Comparison of ENCODE assay signal across 27 mouse cellular contexts in the genomic region with DNA sequence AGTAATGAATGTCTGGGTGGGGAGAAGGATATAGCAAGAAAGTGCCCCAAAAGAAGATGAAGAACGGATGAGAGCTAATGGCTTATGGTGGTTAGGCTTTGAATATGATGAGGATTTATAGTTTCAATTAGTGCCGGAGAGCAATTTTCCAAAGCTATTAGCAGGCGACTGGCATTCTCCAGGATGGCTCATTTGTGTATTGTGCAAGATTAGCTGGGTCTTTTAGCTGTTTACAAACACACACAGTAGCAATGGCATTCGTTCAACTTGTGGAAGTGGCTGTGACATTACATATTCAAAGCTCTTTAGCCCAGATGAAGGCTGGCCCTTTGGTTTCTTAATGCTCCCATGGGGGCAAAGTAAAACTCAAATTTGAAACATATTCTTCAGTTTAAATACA. TPM values are rescaled to one million over a fixed set of nuclear protein-coding genes. Genes with fewer than 3 reads are reported as not detected.
A peak's percentile ranks its signal among the peaks of the same experiment; 100 is the strongest.
DNase-seq lines count a peak whose midpoint lies in the region; ATAC-seq and TF ChIP-seq lines count a peak whose summit lies in the region.
"Had no signal": no experiment of that assay in that cellular context is flagged by ENCODE, and none has a peak within 500 bp of the region (broad histone marks: within the 10 kb centered on the region; RNA-seq: fewer than 3 reads in every experiment).

No protein-coding gene starts in this region.

- no peak for TF ChIP-seq CTCF in kidney, adult 2 months (conservative IDR thresholded peaks at IDR 0.05; ENCODE audit: insufficient read depth, insufficient read length, low read depth, low read length)
- TF ChIP-seq CTCF in brain, embryonic 14.5 days (IDR thresholded peaks at IDR 0.05; ENCODE audit: borderline replicate concordance, extremely low read depth, insufficient read depth, insufficient read length): no peak

- no peaks in the 10 kb centered on the region for H3K27me3 ChIP-seq in kidney, adult 2 months (replicated peaks; ENCODE audit: control insufficient read depth, insufficient read depth, low read length)
- H3K27me3 ChIP-seq: CH12.LX; embryonic facial prominence, embryonic 12.5 days; forebrain, embryonic 15.5 days; heart, embryonic 15.5 days had no signal

- WGBS in kidney, adult 2 months: 74% methylated on average over 4 of the region's 4 CpGs

- no peaks in the 10 kb centered on the region for H3K4me1 ChIP-seq in kidney, adult 2 months (ENCODE audit: control insufficient read depth, insufficient read depth, low read length)
- H3K4me1 ChIP-seq: embryonic facial prominence, embryonic 12.5 days; forebrain, embryonic 15.5 days; heart, embryonic 15.5 days had no signal

- DNase-seq in heart, adult 11 months: peak; percentile 35
- no peak for DNase-seq in heart, adult 18-20 months
- DNase-seq in kidney, adult 2 months: peak; percentile 3
- DNase-seq in kidney, postnatal 14 days: no peak
- peak; percentile 14 for DNase-seq in brain, embryonic 14.5 days (ENCODE audit: low read depth)
- DNase-seq in lung, postnatal 36 days: no peak
- DNase-seq: adrenal gland, adult 8-10 months; cerebellum, adult 11-12 months; cerebellum, adult 9-10 months; cerebellum, postnatal 25 days; gastrocnemius, postnatal 36 days; heart, adult 2 months; heart, postnatal 14 days had no signal

- TF ChIP-seq POLR2A in kidney, adult 2 months (IDR thresholded peaks at IDR 0.05; ENCODE audit: low read depth, low read length): no peak
- no peak for TF ChIP-seq POLR2A in brain, embryonic 14.5 days (IDR thresholded peaks at IDR 0.05; ENCODE audit: borderline replicate concordance, extremely low read depth, insufficient read depth, insufficient read length, poor library complexity, severe bottlenecking)

- no peaks in the 10 kb centered on the region for H3K36me3 ChIP-seq in kidney, adult 2 months (ENCODE audit: control insufficient read depth, insufficient read depth, low read length)
- H3K36me3 ChIP-seq: embryonic facial prominence, embryonic 12.5 days; forebrain, embryonic 15.5 days; heart, embryonic 15.5 days had no signal

- H3K4me3 ChIP-seq in kidney, adult 2 months (ENCODE audit: insufficient read depth, low read depth, low read length): no peak overlapping the region
- H3K4me3 ChIP-seq: embryonic facial prominence, embryonic 12.5 days; forebrain, embryonic 15.5 days; heart, adult 2 months; heart, embryonic 15.5 days had no signal

- no peak overlapping the region for H3K27ac ChIP-seq in kidney, adult 2 months (ENCODE audit: insufficient read depth, low read depth, low read length)
- H3K27ac ChIP-seq: embryonic facial prominence, embryonic 12.5 days; forebrain, embryonic 15.5 days; heart, adult 2 months; heart, embryonic 15.5 days had no signal

- ATAC-seq in CD4-positive, CD25-positive, alpha-beta regulatory T cell, adult 4 months: no peak
- ATAC-seq: activated CD4-positive, CD25-positive, alpha-beta regulatory T cell, adult 4 months; forebrain, embryonic 15.5 days; Patski had no signal

RNA-seq across cellular contexts. Expression of a gene that starts 56.4 kb away (rescaled TPM):
- not detected for total RNA-seq in heart, adult 18-20 months (2021)
- not detected in 2 replicates for polyA plus RNA-seq in kidney, adult 2 months (2012; rRNA removed)
- polyA plus RNA-seq in brain, embryonic 14.5 days (2012; rRNA removed): not detected in 2 replicates
- not detected for polyA plus RNA-seq in CD4-positive, CD25-positive, alpha-beta regulatory T cell, adult 4 months (2017; shearing (Covaris generic))
- total RNA-seq: adrenal gland, adult 8-10 months; adrenal gland, postnatal 4 days; CH12.LX; gastrocnemius, adult 8-10 months; gastrocnemius, postnatal 36 days; heart, adult 2 months; heart, postnatal 14 days; hematopoietic stem cell, adult 5-6 weeks had no signal
- polyA plus RNA-seq: activated CD4-positive, CD25-positive, alpha-beta regulatory T cell, adult 4 months; C2C12; cortical plate, adult 2 months; embryonic facial prominence, embryonic 12.5 days; forebrain, embryonic 11.5 days; forebrain, embryonic 15.5 days; heart, adult 2 months; heart, embryonic 11.5 days; heart, embryonic 15.5 days; Patski had no signal

Comparison
In these comparisons a context has a peak if more than half of its experiments do, and no peak if none do; other contexts are left out.
1. DNase-seq: peak in heart, adult 11 months (single experiment), kidney, adult 2 months (single experiment) and brain, embryonic 14.5 days (single experiment); none in heart, adult 18-20 months (0 of 2), kidney, postnatal 14 days (single experiment) and lung, postnatal 36 days (single experiment).